Mouse (Mus musculus) MEL (cell line): ENCODE data around the gene Cd83. TPM values are rescaled to one million over a fixed set of nuclear protein-coding genes. Genes with fewer than 3 reads are reported as not detected.

ENCODE experiments used
- DNase-seq: peaks from one replicate; pipeline ENCODE4 v3.0.0; 2011; ENCODE audit warnings: low read depth, low spot score
- H3K27ac ChIP-seq: 2 replicates; pipeline ENCODE4 v1.5.1; 2012; ENCODE audit warnings: low read depth, mild to moderate bottlenecking, control low read depth, low read length, moderate library complexity; ENCODE audit not compliant: control insufficient read depth
- H3K27me3 ChIP-seq, 2 experiments: fragments of 150-350 bp in 1 of 2; sonication (generic) in 1 of 2; 2 replicates each; pipeline ENCODE4 v1.6.1; 2012; ENCODE audit warnings: low read length in 2 of 2, mild to moderate bottlenecking in 2 of 2, improper control_type of control experiment in 1 of 2, moderate library complexity in 1 of 2; ENCODE audit not compliant: insufficient read depth in 2 of 2, control insufficient read depth in 1 of 2
- H3K36me3 ChIP-seq, 2 experiments: 2 replicates each; pipeline ENCODE4 v1.6.1; 2012 to 2014; ENCODE audit warnings: low read length in 2 of 2, improper control_type of control experiment in 1 of 2, inconsistent platforms in 1 of 2, mild to moderate bottlenecking in 1 of 2; ENCODE audit not compliant: insufficient read depth in 2 of 2, control insufficient read depth in 1 of 2
- H3K4me1 ChIP-seq, 2 experiments: fragments of 150-350 bp in 1 of 2; sonication (generic) in 1 of 2; 2 replicates each; pipeline ENCODE4 v1.6.1; 2012; ENCODE audit warnings: low read length in 2 of 2, improper control_type of control experiment in 1 of 2, mild to moderate bottlenecking in 1 of 2; ENCODE audit not compliant: insufficient read depth in 2 of 2, control insufficient read depth in 1 of 2
- H3K4me3 ChIP-seq, 2 experiments: fragments of 150-350 bp in 1 of 2; sonication (generic) in 1 of 2; 2 replicates each; pipeline ENCODE4 v1.5.1; 2012; ENCODE audit warnings: low read depth in 2 of 2, low read length in 2 of 2, mild to moderate bottlenecking in 2 of 2, moderate library complexity in 2 of 2, control low read depth in 1 of 2, improper control_type of control experiment in 1 of 2; ENCODE audit not compliant: control insufficient read depth in 1 of 2, insufficient read depth in 1 of 2
- H3K79me2 ChIP-seq: 2 replicates; pipeline ENCODE4 v1.6.1; 2012; ENCODE audit warnings: mild to moderate bottlenecking, low read length, moderate library complexity; ENCODE audit not compliant: control insufficient read depth, poor library complexity, insufficient read depth
- H3K9ac ChIP-seq: 2 replicates; pipeline ENCODE4 v1.6.1; 2012; ENCODE audit warnings: low read depth, mild to moderate bottlenecking, control low read depth, low read length, moderate library complexity; ENCODE audit not compliant: control insufficient read depth, poor library complexity, severe bottlenecking
- H3K9me3 ChIP-seq: fragments of 150-350 bp; sonication (generic); replicated peaks from 2 replicates; pipeline ENCODE4 v1.6.1; 2012; ENCODE audit warnings: mild to moderate bottlenecking, low read length, improper control_type of control experiment, moderate library complexity; ENCODE audit not compliant: insufficient read depth
- CHD1 ChIP-seq: IDR thresholded peaks from 2 replicates; pipeline ENCODE4 v1.6.1; 2012; ENCODE audit warnings: low read depth, mild to moderate bottlenecking, inconsistent platforms, low read length, improper control_type of control experiment
- CHD2 ChIP-seq: IDR thresholded peaks from 2 replicates; pipeline ENCODE4 v1.6.1; 2011; ENCODE audit warnings: low read length, improper control_type of control experiment
- E2F4 ChIP-seq: IDR thresholded peaks from 2 replicates; pipeline ENCODE4 v1.6.1; 2011; ENCODE audit warnings: low read depth, low read length, improper control_type of control experiment, borderline replicate concordance
- ELF1 ChIP-seq: IDR thresholded peaks from 2 replicates; pipeline ENCODE4 v1.6.1; 2014; ENCODE audit warnings: low read depth, mild to moderate bottlenecking, inconsistent platforms, low read length, improper control_type of control experiment, moderate library complexity
- EP300 ChIP-seq, 2 experiments: IDR thresholded peaks; 2 replicates each; pipeline ENCODE4 v1.6.1; 2011; ENCODE audit warnings: improper control_type of control experiment in 2 of 2, low read length in 2 of 2, low read depth in 1 of 2, mild to moderate bottlenecking in 1 of 2
- ETS1 ChIP-seq: IDR thresholded peaks from 2 replicates; pipeline ENCODE4 v1.6.1; 2012; ENCODE audit warnings: low read depth, mild to moderate bottlenecking, inconsistent platforms, low read length, improper control_type of control experiment, moderate library complexity
- GABPA ChIP-seq: IDR thresholded peaks from 2 replicates; pipeline ENCODE4 v1.6.1; 2012; ENCODE audit warnings: low read depth, mild to moderate bottlenecking, inconsistent platforms, low read length, improper control_type of control experiment, moderate library complexity
- HCFC1 ChIP-seq: IDR thresholded peaks from 2 replicates; pipeline ENCODE4 v1.6.1; 2012; ENCODE audit warnings: low read depth, mild to moderate bottlenecking, inconsistent platforms, low read length, improper control_type of control experiment, moderate library complexity
- KAT2A ChIP-seq: conservative IDR thresholded peaks from 2 replicates; pipeline ENCODE4 v1.6.1; 2012; ENCODE audit warnings: low read depth, low read length, improper control_type of control experiment, inconsistent platforms
- MAFK ChIP-seq: IDR thresholded peaks from 2 replicates; pipeline ENCODE4 v1.6.1; 2011; ENCODE audit warnings: low read depth, mild to moderate bottlenecking, low read length, improper control_type of control experiment, borderline replicate concordance
- MAX ChIP-seq: IDR thresholded peaks from 2 replicates; pipeline ENCODE4 v1.6.1; 2011; ENCODE audit warnings: low read length, improper control_type of control experiment
- MAZ ChIP-seq: IDR thresholded peaks from 2 replicates; pipeline ENCODE4 v1.6.1; 2012; ENCODE audit warnings: low read depth, mild to moderate bottlenecking, inconsistent platforms, low read length, improper control_type of control experiment
- MYB ChIP-seq: IDR thresholded peaks from 2 replicates; pipeline ENCODE4 v1.6.1; 2011; ENCODE audit warnings: mild to moderate bottlenecking, low read depth, low read length, improper control_type of control experiment
- MYC ChIP-seq: IDR thresholded peaks from 2 replicates; pipeline ENCODE4 v1.6.1; 2011; ENCODE audit warnings: low read depth, mild to moderate bottlenecking, low read length, improper control_type of control experiment, moderate library complexity
- NELFE ChIP-seq: IDR thresholded peaks from 2 replicates; pipeline ENCODE4 v1.6.1; 2011; ENCODE audit warnings: low read depth, low read length, improper control_type of control experiment
- NRF1 ChIP-seq: IDR thresholded peaks from 2 replicates; pipeline ENCODE4 v1.6.1; 2014; ENCODE audit warnings: low read depth, mild to moderate bottlenecking, inconsistent platforms, low read length, improper control_type of control experiment, moderate library complexity; ENCODE audit not compliant: poor library complexity, insufficient read depth, severe bottlenecking
- POLR2AphosphoS2 ChIP-seq: IDR thresholded peaks from 2 replicates; pipeline ENCODE4 v1.6.1; 2011; ENCODE audit warnings: low read length, improper control_type of control experiment
- POLR2AphosphoS5 ChIP-seq: IDR thresholded peaks from 2 replicates; pipeline ENCODE4 v1.6.1; 2012; ENCODE audit warnings: low read depth, borderline replicate concordance, mild to moderate bottlenecking, inconsistent platforms, low read length, moderate library complexity, mixed read lengths
- RAD21 ChIP-seq: IDR thresholded peaks from 2 replicates; pipeline ENCODE4 v1.6.1; 2011; ENCODE audit warnings: mild to moderate bottlenecking, low read depth, low read length, improper control_type of control experiment
- SIN3A ChIP-seq: IDR thresholded peaks from 2 replicates; pipeline ENCODE4 v1.6.1; 2012; ENCODE audit warnings: low read length, improper control_type of control experiment, inconsistent platforms
- SMC3 ChIP-seq: IDR thresholded peaks from 2 replicates; pipeline ENCODE4 v1.6.1; 2011; ENCODE audit warnings: low read depth, low read length, improper control_type of control experiment
- TBP ChIP-seq: IDR thresholded peaks from 2 replicates; pipeline ENCODE4 v1.8.0; 2011; ENCODE audit warnings: low read depth, low read length, improper control_type of control experiment
- UBTF ChIP-seq: IDR thresholded peaks from 2 replicates; pipeline ENCODE4 v1.6.1; 2012; ENCODE audit warnings: low read depth, mild to moderate bottlenecking, inconsistent platforms, low read length, improper control_type of control experiment, moderate library complexity, borderline replicate concordance; ENCODE audit not compliant: insufficient read depth
- USF1 ChIP-seq: IDR thresholded peaks from 2 replicates; pipeline ENCODE4 v1.6.1; 2014; ENCODE audit warnings: low read depth, mild to moderate bottlenecking, inconsistent platforms, low read length, improper control_type of control experiment, moderate library complexity
- USF2 ChIP-seq, 2 experiments: IDR thresholded peaks; 2 replicates each; pipeline ENCODE4 v1.6.1; 2011 to 2012; ENCODE audit warnings: improper control_type of control experiment in 2 of 2, low read length in 2 of 2, borderline replicate concordance in 1 of 2, inconsistent platforms in 1 of 2, low read depth in 1 of 2, mild to moderate bottlenecking in 1 of 2; ENCODE audit not compliant: insufficient read depth in 1 of 2
- ZC3H11A ChIP-seq: IDR thresholded peaks from 2 replicates; pipeline ENCODE4 v1.6.1; 2012; ENCODE audit warnings: low read depth, mild to moderate bottlenecking, inconsistent platforms, low read length, improper control_type of control experiment
- ZMIZ1 ChIP-seq: IDR thresholded peaks from 2 replicates; pipeline ENCODE4 v1.6.1; 2012; ENCODE audit warnings: low read depth, mild to moderate bottlenecking, inconsistent platforms, low read length, improper control_type of control experiment, moderate library complexity
- polyA plus RNA-seq, 2 experiments: library from polyadenylated mRNA; stranded (reverse) in 1 of 2; unstranded in 1 of 2; fragments of >175 nt in 1 of 2; fragments of >200 nt in 1 of 2; gene quantifications; 2 replicates each; pipeline versions ENCODE4 v1.2.1 to v1.2.4; 2012; ENCODE audit warnings: low replicate concordance in 2 of 2, low read depth in 1 of 2; ENCODE audit not compliant: insufficient read length in 2 of 2, insufficient read depth in 1 of 2, missing spikeins in 1 of 2
- total RNA-seq: library from RNA; depleted of rRNA; stranded (reverse); fragments of 300-350 nt; gene quantifications from 2 replicates; pipeline ENCODE4 v1.2.3, GENCODE M21; 2012

Gene Cd83
- total and polyA plus RNA-seq, 3 experiments, result not detected

GRCm38 (mm10) chr13:43804648-43805047 is 20.1 kb downstream of the Cd83 start:
- Histone ChIP-seq H3K27ac (no peak overlapping the region), H3K79me2 (no peaks in the 10 kb centered on the region), H3K27me3 (no peaks in the 10 kb centered on the region), H3K4me1 (no peaks in the 10 kb centered on the region), H3K36me3 (no peaks in the 10 kb centered on the region), H3K9ac (no peak overlapping the region), H3K9me3 (no peaks in the 10 kb centered on the region), H3K4me3 (no peak overlapping the region)
- DNase-seq, result peak; percentile 4
- no peak for TF ChIP-seq ETS1
- TF ChIP-seq NRF1, result no peak
- no peak for TF ChIP-seq MYC
- TF ChIP-seq HCFC1, result no peak
- TF ChIP-seq USF2 (IDR thresholded peaks at IDR 0.05; ENCODE audit: borderline replicate concordance in 1 of 2, insufficient read depth in 1 of 2, low read depth in 1 of 2, low read length in 2 of 2), result no peak
- no peak for TF ChIP-seq ZMIZ1
- no peak for TF ChIP-seq POLR2AphosphoS2
- no peak for TF ChIP-seq KAT2A
- TF ChIP-seq MYB, result no peak
- no peak for TF ChIP-seq CHD2
- TF ChIP-seq TBP, result no peak
- no peak for TF ChIP-seq USF1
- TF ChIP-seq NELFE, result no peak
- no peak for TF ChIP-seq EP300 (IDR thresholded peaks at IDR 0.05; ENCODE audit: low read depth in 1 of 2, low read length in 2 of 2)

GRCm38 (mm10) chr13:43805159-43805758 is 20.7 kb downstream of the Cd83 start:
- Histone ChIP-seq H3K4me1 (no peaks in the 10 kb centered on the region), H3K27me3 (no peaks in the 10 kb centered on the region), H3K27ac (no peak overlapping the region), H3K36me3 (no peaks in the 10 kb centered on the region), H3K79me2 (no peaks in the 10 kb centered on the region), H3K9me3 (no peaks in the 10 kb centered on the region), H3K4me3 (no peak overlapping the region), H3K9ac (no peak overlapping the region)
- no peak for DNase-seq
- TF ChIP-seq POLR2AphosphoS5 (no peak), HCFC1 (no peak), MAX (no peak), UBTF (no peak), CHD1 (no peak), E2F4 (no peak), MAZ (no peak), SIN3A (no peak), ZC3H11A (no peak), ELF1 (no peak), SMC3 (no peak), NRF1 (no peak), RAD21 (no peak), MAFK (no peak), MYC (no peak), GABPA (no peak)
